Mouse (Mus musculus) neural tube, embryonic 12.5 days (tissue): ENCODE measurements at regions not wholly inside any gene's neighbourhood (a gene's known extent, or its start where the extent isn't known, plus 50 kb on each side); places are given as distances from the start of the nearest gene placed in this dataset.
"Not testable (repeated sequence)": the region's sequence is repeated elsewhere in the genome, so short reads cannot be mapped to it uniquely, and the experiment has no call there.

Experiments used
- ATAC-seq: fragments of 200-750 bp; cut with Nextera tagmentation; 2 replicates; pipeline ENCODE4 v1.8.0; 2017; ENCODE audit warnings: low read depth, mild to moderate bottlenecking, moderate TSS enrichment, moderate library complexity; ENCODE audit not compliant: low FRiP score
- H3K27ac ChIP-seq: fragments of 300-500 bp; sonication (generic); 2 replicates; pipeline ENCODE4 v1.5.1; 2016
- H3K27me3 ChIP-seq: fragments of 300-500 bp; sonication (generic); replicated peaks from 2 replicates; pipeline ENCODE4 v1.6.1; 2016; ENCODE audit warnings: mild to moderate bottlenecking
- H3K36me3 ChIP-seq: fragments of 300-500 bp; sonication (generic); 2 replicates; pipeline ENCODE4 v1.6.1; 2016; ENCODE audit warnings: mild to moderate bottlenecking
- H3K4me1 ChIP-seq: fragments of 300-500 bp; sonication (generic); 2 replicates; pipeline ENCODE4 v1.6.1; 2016
- H3K4me2 ChIP-seq: fragments of 300-500 bp; sonication (generic); replicated peaks from 2 replicates; pipeline ENCODE4 v1.6.1; 2016; ENCODE audit warnings: mild to moderate bottlenecking
- H3K4me3 ChIP-seq: fragments of 300-500 bp; sonication (generic); 2 replicates; pipeline ENCODE4 v1.5.1; 2016
- H3K9ac ChIP-seq: fragments of 300-500 bp; sonication (generic); 2 replicates; pipeline ENCODE4 v1.6.1; 2016; ENCODE audit warnings: mild to moderate bottlenecking
- H3K9me3 ChIP-seq: fragments of 300-500 bp; sonication (generic); 2 replicates; pipeline ENCODE4 v1.6.1; 2016; ENCODE audit warnings: mild to moderate bottlenecking
- WGBS: fragments of 180-500 bp; shearing (Covaris S2); methylation state at CpG from one replicate; pipeline ENCODE4 v1.1.7; 2016; 5-methylcytosine and 5-hydroxymethylcytosine counted together

GRCm38 (mm10) chr6:13006596-13006995, 63.0 kb upstream of the Tmem106b start:
- H3K4me1 ChIP-seq, result no peaks in the 10 kb centered on the region
- H3K4me3 ChIP-seq, result no peak overlapping the region
- no peak overlapping the region for H3K9ac ChIP-seq
- no peak overlapping the region for H3K27ac ChIP-seq
- H3K27me3 ChIP-seq, result no peaks in the 10 kb centered on the region
- H3K4me2 ChIP-seq, result no peak overlapping the region
- no peaks in the 10 kb centered on the region for H3K36me3 ChIP-seq
- no peak for ATAC-seq
- H3K9me3 ChIP-seq, result no peaks in the 10 kb centered on the region

- H3K36me3 ChIP-seq, result no peaks in the 10 kb centered on the region
- no peak overlapping the region for H3K4me3 ChIP-seq
- H3K27ac ChIP-seq, result no peak overlapping the region
- no peaks in the 10 kb centered on the region for H3K9me3 ChIP-seq
- no peak for ATAC-seq
- H3K4me1 ChIP-seq, result no peaks in the 10 kb centered on the region
- 82% methylated on average over 2 of the region's 2 CpGs for WGBS
- H3K4me2 ChIP-seq, result no peak overlapping the region
- H3K27me3 ChIP-seq, result no peaks in the 10 kb centered on the region
- no peak overlapping the region for H3K9ac ChIP-seq
Measured at GRCm38 (mm10) chr6:12994701-12995100, 74.9 kb upstream of the Tmem106b start.

- WGBS, result 82% methylated on average over 2 of the region's 2 CpGs
- H3K4me2 ChIP-seq, result no peak overlapping the region
- no peaks in the 10 kb centered on the region for H3K27me3 ChIP-seq
- no peaks in the 10 kb centered on the region for H3K9me3 ChIP-seq
- no peaks in the 10 kb centered on the region for H3K4me1 ChIP-seq
- ATAC-seq, result no peak
- no peak overlapping the region for H3K27ac ChIP-seq
- no peaks in the 10 kb centered on the region for H3K36me3 ChIP-seq
- H3K4me3 ChIP-seq, result no peak overlapping the region
- no peak overlapping the region for H3K9ac ChIP-seq
Measured at GRCm38 (mm10) chr6:12993772-12994171, 75.8 kb upstream of the Tmem106b start.

GRCm38 (mm10) chr6:12977184-12977897, 92.2 kb upstream of the Tmem106b start:
- Histone ChIP-seq H3K4me1 (no peaks in the 10 kb centered on the region), H3K9ac (no peak overlapping the region), H3K9me3 (no peaks in the 10 kb centered on the region), H3K27ac (no peak overlapping the region), H3K36me3 (no peaks in the 10 kb centered on the region), H3K4me3 (no peak overlapping the region), H3K4me2 (no peak overlapping the region), H3K27me3 (no peaks in the 10 kb centered on the region)
- WGBS, result 59% methylated on average over 1 of the region's 1 CpGs
- peak; percentile 68 for ATAC-seq

- Histone ChIP-seq H3K9ac (no peak overlapping the region), H3K4me3 (no peak overlapping the region), H3K4me2 (no peak overlapping the region), H3K9me3 (no peaks in the 10 kb centered on the region), H3K36me3 (no peaks in the 10 kb centered on the region), H3K4me1 (no peaks in the 10 kb centered on the region), H3K27me3 (no peaks in the 10 kb centered on the region), H3K27ac (no peak overlapping the region)
- WGBS, result 62% methylated on average over 1 of the region's 1 CpGs
- ATAC-seq, result no peak
Measured at GRCm38 (mm10) chr6:12971604-12972003, 98.0 kb upstream of the Tmem106b start.

- H3K4me3 ChIP-seq, result no peak overlapping the region
- no peaks in the 10 kb centered on the region for H3K27me3 ChIP-seq
- no peak overlapping the region for H3K9ac ChIP-seq
- H3K27ac ChIP-seq, result no peak overlapping the region
- H3K9me3 ChIP-seq, result no peaks in the 10 kb centered on the region
- H3K4me2 ChIP-seq, result no peak overlapping the region
- WGBS, result 91% methylated on average over 2 of the region's 2 CpGs
- no peaks in the 10 kb centered on the region for H3K4me1 ChIP-seq
- ATAC-seq, result no peak
- H3K36me3 ChIP-seq, result no peaks in the 10 kb centered on the region
Measured at GRCm38 (mm10) chr6:12967291-12967690, 102.3 kb upstream of the Tmem106b start.

- 82% methylated on average over 6 of the region's 6 CpGs for WGBS
- no peaks in the 10 kb centered on the region for H3K4me1 ChIP-seq
- H3K9ac ChIP-seq, result no peak overlapping the region
- H3K9me3 ChIP-seq, result no peaks in the 10 kb centered on the region
- no peak overlapping the region for H3K27ac ChIP-seq
- no peak for ATAC-seq
- H3K4me3 ChIP-seq, result no peak overlapping the region
- no peak overlapping the region for H3K4me2 ChIP-seq
- no peaks in the 10 kb centered on the region for H3K27me3 ChIP-seq
- no peaks in the 10 kb centered on the region for H3K36me3 ChIP-seq
Measured at GRCm38 (mm10) chr6:12957797-12958196, 111.8 kb upstream of the Tmem106b start.

GRCm38 (mm10) chr6:12911610-12912009, 157.9 kb upstream of the Tmem106b start:
- H3K27me3 ChIP-seq, result no peaks in the 10 kb centered on the region
- ATAC-seq, result peak; percentile 70; the same call in 1 of the 2 replicates
- H3K27ac ChIP-seq, result no peak overlapping the region
- H3K4me1 ChIP-seq, result no peaks in the 10 kb centered on the region
- no peaks in the 10 kb centered on the region for H3K9me3 ChIP-seq
- no peak overlapping the region for H3K4me3 ChIP-seq
- 50% methylated on average over 3 of the region's 3 CpGs for WGBS
- H3K4me2 ChIP-seq, result no peak overlapping the region
- H3K36me3 ChIP-seq, result no peaks in the 10 kb centered on the region
- no peak overlapping the region for H3K9ac ChIP-seq

GRCm38 (mm10) chr6:12892929-12893328, 143.7 kb upstream of the Thsd7a start:
- Histone ChIP-seq H3K9ac (no peak overlapping the region), H3K27ac (no peak overlapping the region), H3K36me3 (no peaks in the 10 kb centered on the region), H3K4me3 (no peak overlapping the region), H3K27me3 (no peaks in the 10 kb centered on the region), H3K4me2 (no peak overlapping the region), H3K4me1 (no peaks in the 10 kb centered on the region), H3K9me3 (no peaks in the 10 kb centered on the region)
- 60% methylated on average over 5 of the region's 5 CpGs for WGBS
- no peak for ATAC-seq

GRCm38 (mm10) chr6:12876947-12877346, 127.7 kb upstream of the Thsd7a start:
- not testable (repeated sequence) for H3K36me3 ChIP-seq, H3K9ac ChIP-seq, ATAC-seq, H3K27ac ChIP-seq, H3K4me1 ChIP-seq, H3K4me2 ChIP-seq, H3K9me3 ChIP-seq, H3K27me3 ChIP-seq, H3K4me3 ChIP-seq
- WGBS, result 64% methylated on average over 1 of the region's 1 CpGs

- no peaks in the 10 kb centered on the region for H3K27me3 ChIP-seq
- no peak overlapping the region for H3K4me2 ChIP-seq
- no peak for ATAC-seq
- WGBS, result 60% methylated on average over 4 of the region's 4 CpGs
- no peak overlapping the region for H3K27ac ChIP-seq
- H3K4me3 ChIP-seq, result no peak overlapping the region
- no peaks in the 10 kb centered on the region for H3K4me1 ChIP-seq
- no peak overlapping the region for H3K9ac ChIP-seq
- H3K9me3 ChIP-seq, result no peaks in the 10 kb centered on the region
- H3K36me3 ChIP-seq, result no peaks in the 10 kb centered on the region
Measured at GRCm38 (mm10) chr6:12876366-12876765, 127.2 kb upstream of the Thsd7a start.

GRCm38 (mm10) chr6:12868251-12868650, 119.0 kb upstream of the Thsd7a start:
- no peaks in the 10 kb centered on the region for H3K9me3 ChIP-seq
- WGBS, result 86% methylated on average over 4 of the region's 4 CpGs
- H3K27me3 ChIP-seq, result no peaks in the 10 kb centered on the region
- H3K27ac ChIP-seq, result no peak overlapping the region
- no peaks in the 10 kb centered on the region for H3K4me1 ChIP-seq
- no peak for ATAC-seq
- no peak overlapping the region for H3K9ac ChIP-seq
- no peaks in the 10 kb centered on the region for H3K36me3 ChIP-seq
- no peak overlapping the region for H3K4me2 ChIP-seq
- H3K4me3 ChIP-seq, result no peak overlapping the region

GRCm38 (mm10) chr6:12852041-12852440, 102.8 kb upstream of the Thsd7a start:
- H3K27me3 ChIP-seq, result no peaks in the 10 kb centered on the region
- 86% methylated on average over 1 of the region's 1 CpGs for WGBS
- H3K4me2 ChIP-seq, result no peak overlapping the region
- H3K36me3 ChIP-seq, result no peaks in the 10 kb centered on the region
- ATAC-seq, result no peak
- H3K4me1 ChIP-seq, result no peaks in the 10 kb centered on the region
- no peaks in the 10 kb centered on the region for H3K9me3 ChIP-seq
- no peak overlapping the region for H3K27ac ChIP-seq
- no peak overlapping the region for H3K9ac ChIP-seq
- H3K4me3 ChIP-seq, result no peak overlapping the region
